Mouse (Mus musculus) megakaryocyte, embryonic 14.5 days (primary cell): Measurements from ENCODE around the gene Otub2.

Experiments used
- FLI1 ChIP-seq: IDR thresholded peaks from 2 replicates; pipeline ENCODE4 v1.6.1; 2012; ENCODE audit warnings: low read length, inconsistent platforms, mixed read lengths
- GATA1 ChIP-seq: IDR thresholded peaks from 3 replicates; pipeline ENCODE4 v1.6.1; 2012; ENCODE audit warnings: mixed read lengths, low read length, inconsistent platforms, borderline replicate concordance

GRCm38 (mm10) chr12:103367620-103368325 is 20.7 kb upstream of the Otub2 start:
- TF ChIP-seq GATA1 (no peak), FLI1 (no peak)
